Mouse (Mus musculus) layer of hippocampus, adult 11-12 months (tissue): ENCODE data around the gene Cfap97.
A peak's percentile ranks its signal among the peaks of the same experiment; 100 is the strongest.

Source experiments
- DNase-seq: peaks from one replicate; pipeline ENCODE4 v3.0.0; 2022; ENCODE audit warnings: low spot score

Gene Cfap97

DNA sequence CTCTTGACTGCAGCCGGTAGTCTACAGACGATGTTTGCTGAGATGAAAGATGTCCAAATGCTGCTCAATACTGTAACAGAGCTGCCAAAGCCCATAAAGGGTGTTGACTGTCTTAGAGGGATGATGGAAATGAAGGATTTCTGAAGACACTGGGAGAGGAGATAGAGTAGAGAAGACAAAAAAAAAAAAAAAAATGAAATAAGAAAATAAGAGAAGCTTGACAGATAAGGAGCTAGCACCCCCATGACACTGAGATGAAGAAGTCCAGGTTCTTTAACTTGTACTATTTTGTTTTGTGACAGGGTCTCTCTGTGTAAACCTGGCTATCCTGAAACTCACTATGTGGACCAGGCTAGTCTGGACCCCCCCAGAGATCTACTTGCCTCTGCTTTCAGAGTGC is 1.5 kb downstream of the Cfap97 start:
- no peak for DNase-seq

DNA sequence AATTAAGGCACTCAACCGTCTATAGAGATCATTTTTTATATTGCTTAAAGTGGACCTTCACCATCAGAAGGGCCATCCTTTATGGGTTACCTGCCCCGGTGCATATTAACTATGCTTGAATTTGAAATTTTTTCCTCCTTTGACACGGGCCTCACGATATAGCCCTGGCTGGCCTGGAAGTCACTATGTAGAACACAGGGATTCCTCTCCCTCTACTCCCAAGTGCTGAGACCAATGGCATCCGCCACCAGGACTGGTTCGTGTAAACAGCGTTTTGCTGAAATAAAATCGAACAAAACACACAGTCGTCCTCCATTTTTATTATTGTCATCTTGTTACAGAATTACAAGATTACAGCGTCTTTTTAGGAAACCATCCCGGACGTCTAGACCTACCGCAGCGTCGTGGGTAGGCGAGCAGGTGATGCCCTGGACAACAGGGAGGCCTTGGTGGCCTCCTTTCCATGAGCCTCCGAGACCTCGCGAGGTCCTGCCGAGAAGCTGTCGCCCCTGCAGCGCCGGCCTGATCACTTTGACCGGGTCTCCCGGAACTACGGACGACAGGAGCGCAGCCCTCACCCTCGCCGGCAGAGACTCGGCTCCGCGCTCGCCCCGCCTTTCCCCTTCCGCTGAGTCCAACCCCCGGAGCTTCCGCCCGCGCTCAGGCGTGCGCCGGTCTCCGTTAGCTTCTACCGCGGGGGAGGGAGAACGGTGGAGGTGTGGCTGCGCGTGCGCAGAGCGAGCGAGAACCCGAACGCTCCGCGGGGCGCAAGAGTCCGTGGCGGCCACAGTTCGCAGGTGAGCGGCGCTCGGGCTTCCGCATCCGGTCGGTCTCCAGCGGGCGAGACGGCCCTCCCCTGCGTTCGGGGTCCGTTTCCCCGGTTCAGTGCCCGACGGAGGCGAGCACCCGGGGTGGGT is 11.6 kb downstream of the Cfap97 start:
- peak; percentile 93 for DNase-seq

DNA sequence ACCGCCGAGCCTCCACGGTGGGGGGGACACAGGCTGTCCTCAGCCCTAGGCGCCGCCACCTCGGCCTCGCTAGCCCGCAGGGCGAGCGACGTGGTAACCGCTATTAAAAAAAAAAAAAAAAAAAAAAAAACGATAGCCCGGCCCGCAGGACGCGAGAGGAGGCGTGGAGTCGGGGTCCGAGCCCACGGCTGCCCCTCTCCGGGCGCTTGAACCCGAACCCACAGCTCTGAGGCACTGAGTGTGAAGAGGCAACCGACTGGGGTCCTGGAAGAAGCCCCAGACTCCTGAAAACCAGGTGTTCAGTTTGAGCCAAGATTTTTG is 12.3 kb downstream of the Cfap97 start:
- DNase-seq = no peak

DNA sequence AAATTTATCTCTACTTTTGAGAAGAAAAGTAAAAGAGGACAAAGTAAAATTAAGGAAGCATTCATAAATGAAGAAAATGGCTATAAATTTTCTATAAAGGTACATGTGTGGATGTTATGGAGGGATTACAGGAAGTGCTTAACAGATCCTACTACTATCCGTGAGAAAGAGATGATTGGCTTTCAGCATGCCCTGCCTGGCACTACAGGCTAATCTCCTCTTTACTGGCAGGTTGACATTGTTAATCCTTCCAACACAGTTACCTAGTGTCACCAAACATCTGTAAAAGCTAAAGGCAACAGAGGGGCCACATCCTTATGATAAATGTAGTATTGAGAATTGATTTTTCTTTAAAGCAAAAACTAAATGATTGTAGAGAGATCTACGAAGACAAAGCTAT is 22.1 kb downstream of the Cfap97 start:
- no peak for DNase-seq

DNA sequence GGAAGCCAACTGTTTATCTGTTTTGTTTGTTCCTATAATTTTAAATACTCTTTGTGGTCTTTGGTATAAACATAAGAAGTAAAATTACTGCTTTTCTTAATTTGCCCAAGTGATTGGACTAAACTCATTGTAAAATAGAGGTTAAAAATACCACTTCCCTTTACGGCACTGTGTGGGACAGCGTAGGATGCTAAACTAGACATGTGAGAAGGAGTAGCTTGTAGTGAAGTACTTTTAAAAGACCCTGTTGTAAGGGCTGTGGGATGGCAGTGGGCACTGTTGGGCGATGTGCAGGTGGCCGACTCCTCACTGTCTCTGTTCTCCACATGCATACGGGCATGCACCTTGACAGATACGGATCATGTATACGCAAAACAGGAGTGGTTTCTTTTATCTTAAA is 28.6 kb downstream of the Cfap97 start:
- no peak for DNase-seq

DNA sequence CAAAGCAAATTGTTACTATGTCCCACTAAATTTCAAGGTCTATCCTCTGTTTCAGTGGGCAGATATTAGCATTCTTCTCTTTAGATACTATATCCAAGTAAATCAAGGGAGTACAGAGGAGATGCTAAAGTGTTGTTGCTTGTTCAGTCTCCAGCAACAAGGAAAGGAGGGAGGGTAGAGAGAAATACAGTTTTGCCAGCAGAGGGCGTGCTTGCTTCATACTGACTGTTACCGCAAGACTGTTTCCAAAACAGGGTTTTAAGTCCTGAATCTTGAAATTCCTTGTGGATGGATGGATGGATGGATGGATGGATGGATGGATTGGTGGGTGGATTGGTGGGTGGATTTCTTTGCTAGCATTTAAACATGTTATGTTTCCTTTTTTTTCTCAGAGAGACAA is 33.8 kb downstream of the Cfap97 start:
- peak; percentile 69 for DNase-seq

DNA sequence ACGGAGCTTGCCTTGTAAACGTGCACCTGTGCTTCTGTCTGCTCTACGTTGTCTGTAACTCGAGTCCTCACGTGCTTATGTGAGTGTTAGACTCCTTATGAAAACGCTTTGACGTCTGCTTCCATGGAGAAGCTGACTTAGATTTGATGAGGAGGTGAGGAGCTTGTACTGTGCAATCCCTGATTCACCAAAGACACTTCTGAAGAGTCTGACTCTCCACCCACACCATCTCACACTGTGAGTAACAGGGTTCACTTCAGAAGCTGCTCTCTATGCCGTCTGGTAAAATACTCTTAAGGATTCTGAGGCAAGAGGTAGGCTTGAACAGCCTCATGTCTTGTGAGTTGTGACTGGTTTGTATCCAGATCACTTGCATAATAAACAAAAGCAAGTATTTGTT is 41.5 kb downstream of the Cfap97 start:
- DNase-seq = no peak

DNA sequence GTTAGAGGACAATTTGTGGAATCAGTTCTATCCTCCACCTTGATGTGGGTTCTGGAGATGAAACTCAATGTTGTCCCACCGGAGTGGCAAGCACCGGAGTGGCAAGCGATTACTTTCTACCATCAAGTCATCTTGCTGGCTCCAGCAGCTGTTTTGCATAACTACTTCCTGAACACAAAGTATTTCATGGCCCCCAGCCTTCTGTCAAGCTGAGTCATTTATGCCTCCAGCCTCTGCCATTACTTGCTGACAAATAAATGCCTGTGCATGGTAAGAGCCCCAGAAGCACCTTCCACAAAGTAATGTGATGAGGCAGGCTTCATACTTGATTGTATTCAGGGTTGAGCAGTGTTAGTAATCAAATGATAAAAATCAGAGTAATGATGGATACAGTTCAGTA is 45.3 kb downstream of the Cfap97 start:
- no peak for DNase-seq

DNA sequence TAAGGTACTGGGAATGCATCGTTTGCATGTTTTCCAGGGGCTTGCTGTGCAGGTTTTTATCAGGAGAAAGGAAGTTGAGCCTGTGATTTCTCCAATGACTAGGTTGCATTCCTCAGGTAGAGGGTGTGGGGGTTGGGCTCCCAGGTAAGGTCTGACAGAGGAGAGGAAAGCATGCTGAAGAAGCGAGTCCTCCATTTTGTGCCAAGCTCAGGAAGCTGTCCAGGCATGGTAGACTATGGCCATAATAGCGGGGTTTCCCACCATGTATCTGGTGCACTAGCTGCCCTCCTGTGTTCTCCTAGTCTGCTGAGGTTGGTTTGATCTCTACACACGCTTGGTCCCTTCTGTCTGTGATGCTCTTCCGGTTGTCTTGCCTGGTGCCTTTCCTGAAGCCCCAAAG is 46.1 kb downstream of the Cfap97 start:
- no peak for DNase-seq

DNA sequence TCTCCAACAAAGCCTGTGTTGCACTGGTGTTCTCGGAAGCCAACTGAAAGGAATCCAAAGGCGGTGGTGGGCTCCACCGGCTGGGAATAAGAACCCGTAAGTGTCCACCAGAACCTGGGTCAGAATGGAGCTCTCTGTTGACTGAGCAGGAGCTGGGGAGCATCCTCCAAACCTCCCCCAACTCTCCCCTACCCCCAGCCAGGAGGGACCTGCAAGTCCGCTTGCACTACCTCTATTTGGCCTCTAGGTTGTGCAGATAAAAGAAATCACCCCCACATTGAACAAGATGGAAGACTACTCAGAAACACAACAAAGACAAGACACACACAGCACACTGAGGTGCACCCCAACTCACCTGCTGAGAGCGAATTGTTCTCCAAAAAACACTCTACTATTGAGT is 50.8 kb downstream of the Cfap97 start:
- no peak for DNase-seq

DNA sequence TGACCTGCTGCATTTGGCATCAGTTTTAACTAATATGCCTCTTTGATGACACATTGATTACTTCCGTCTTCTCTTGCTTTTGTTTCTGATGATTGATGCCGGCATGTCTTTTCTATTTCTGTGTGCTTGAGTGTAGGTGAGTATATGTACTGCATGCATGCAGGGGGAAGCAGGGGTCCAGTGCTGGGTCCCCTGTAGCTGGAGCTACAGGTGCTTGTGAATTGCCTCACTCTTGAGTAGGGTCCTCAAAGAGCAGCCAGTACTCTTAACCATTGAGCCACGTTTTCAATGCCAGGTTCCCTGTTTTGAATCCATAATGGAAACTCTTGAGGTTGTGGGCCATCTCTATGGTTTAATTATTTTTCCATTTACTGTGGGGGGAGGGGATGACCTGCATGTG is 52.7 kb downstream of the Cfap97 start:
- DNase-seq = no peak

DNA sequence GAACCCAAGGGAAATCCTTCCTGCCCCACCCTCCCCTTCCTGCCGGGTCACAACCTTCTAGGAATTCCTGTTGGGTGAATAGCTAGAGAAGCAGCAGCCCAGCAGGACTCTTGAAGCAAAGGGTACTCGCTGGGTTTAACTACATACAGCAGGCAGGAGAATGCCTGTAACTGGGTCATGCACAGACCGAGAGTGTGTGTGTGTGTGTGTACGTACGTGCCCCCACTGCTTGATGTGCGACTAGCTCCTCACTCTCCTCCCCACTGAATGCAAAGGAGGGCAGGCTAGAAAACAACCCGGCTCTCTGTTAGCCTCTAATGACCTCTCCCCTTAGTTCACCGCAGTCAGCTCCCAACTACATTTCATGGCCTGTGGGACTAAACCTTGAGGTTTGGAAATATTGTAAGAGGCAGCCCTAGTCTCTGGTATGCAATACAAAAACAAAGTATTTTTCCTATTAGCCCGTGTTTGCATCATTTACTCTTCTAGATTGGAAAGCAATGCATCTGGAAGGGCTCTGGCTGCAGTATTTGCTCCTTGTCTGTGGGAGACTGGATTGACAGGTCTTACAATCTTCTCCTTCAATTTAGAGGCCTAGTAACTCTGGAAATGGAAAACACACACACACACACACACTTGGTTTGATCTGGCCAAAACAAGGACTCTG is 53.5 kb downstream of the Cfap97 start:
- DNase-seq = no peak

DNA sequence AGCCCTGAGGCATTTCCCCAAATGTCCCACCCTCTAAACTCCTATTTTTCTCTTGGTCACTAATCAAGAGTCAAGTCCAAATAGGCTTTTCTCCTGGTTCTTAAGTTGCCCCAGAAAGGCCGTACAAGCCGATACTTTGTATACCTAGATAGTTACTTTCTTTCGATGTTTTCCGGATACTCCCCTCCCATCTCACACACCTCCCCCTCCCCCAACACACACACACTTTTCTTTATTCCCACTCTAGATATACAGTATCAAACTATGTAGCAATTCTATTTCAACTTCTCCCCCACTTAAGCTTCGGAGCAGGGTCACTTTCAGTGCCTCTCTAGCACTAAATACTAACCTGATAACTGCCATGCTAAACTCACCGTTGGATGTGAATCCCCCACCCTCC is 54.5 kb downstream of the Cfap97 start:
- no peak for DNase-seq

DNA sequence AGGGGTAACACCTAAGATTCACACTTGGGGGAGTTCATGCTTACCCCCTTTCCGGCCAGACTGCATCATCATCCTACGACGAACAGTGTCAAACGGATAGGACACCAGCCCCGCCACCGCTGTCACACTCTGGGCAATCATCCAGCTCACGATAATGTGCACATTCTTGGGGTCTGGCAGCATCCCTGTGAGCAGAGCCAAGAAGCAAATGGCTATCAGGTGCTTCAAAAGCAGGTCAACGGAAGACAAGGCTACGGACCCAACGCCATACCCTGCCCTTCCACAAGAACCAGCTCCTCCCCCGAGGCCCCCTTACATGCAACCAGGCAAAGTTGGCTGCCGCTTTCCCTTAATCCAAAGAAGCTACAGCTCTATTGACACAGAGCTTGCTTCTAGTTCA is 56.8 kb downstream of the Cfap97 start:
- DNase-seq = peak; percentile 51

DNA sequence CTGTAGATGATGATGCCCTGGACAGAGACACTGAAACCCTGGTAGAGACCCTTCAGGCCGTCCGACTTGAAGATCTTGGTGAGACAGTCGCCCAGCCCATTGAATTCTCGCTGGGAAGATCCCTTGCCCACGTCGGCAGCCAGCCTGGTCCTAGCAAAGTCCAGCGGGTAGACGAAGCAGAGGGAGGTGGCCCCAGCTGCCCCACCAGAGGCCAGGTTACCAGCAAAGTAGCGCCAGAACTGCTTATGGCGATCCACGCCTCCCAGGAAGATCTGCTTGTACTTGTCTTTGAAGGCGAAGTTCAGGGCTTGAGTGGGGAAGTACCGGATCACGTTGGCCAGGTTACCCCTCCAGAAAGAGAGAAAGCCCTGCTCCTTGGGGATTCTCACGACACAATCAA is 57.5 kb downstream of the Cfap97 start:
- DNase-seq = no peak

DNA sequence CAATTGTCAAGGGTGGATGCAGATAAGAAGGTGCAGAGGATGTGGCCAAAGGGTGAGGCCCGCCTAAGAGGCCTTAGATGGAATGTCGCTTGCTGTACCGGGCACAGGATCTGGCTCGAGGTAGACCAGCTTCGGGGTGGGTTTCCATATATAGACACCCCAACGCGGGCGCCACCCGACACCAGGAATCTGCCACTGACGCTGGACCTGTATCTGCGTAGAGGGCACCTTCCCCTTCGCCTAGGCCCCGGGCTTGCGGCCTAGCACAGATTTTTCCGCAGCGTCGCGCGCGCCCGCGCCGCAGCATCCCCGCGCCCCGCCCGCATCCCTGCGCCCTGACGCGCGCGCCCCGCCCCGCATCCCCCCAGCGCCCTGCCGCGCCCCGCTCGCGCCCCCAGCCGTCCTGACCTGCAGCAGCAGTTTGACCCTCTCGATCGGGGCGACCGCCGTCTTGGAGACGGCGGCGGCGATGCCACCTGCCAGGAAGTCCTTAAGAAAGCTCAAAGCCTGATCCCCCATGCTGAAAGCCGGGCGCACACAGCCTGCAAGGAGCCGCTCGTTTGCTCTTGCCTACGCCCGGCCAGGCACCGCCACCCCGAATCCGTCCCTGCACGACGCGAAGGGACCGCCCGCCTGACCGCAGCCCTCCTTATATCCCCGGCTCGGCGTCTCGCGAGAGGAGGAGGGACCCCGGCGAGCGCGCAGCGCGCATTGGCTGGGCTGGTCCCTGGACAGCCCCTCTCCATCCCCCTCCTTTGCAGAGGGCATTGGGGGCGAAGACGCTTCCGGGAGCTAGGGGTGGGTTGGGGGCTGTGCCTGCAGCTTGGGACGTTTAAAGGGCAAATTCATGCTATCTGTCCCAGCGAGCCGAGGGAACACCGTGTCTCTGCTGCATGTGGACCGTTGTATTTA is 59.1 kb downstream of the Cfap97 start, which contains the start of gene Slc25a4:
Slc25a4 (minus strand) TSS at position 881 of the 912 bp plus-strand sequence.
- DNase-seq = peak; percentile 97

DNA sequence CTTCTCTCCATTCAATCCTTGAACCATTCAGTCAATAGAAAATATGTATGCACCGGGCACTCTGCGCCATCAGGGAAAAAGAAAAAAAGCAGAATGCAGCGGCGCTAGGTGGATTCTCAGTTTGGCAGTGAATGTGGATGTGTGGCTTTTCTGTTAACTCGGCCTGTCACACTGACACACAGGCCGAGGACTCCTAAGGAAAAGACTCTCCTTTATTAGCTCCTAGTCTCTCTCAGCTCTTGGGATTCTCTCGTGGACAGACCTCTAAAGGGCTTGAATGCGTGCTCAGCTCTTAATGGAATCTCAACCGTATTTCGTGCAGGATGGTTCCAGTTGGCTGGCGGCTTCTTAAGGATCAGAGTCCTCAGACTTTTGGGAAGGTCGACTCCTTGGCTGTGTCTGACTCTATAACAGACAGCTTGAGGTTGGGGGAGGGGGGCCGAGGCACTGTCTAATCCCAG is 60.1 kb downstream of the Cfap97 start:
- no peak for DNase-seq

DNA sequence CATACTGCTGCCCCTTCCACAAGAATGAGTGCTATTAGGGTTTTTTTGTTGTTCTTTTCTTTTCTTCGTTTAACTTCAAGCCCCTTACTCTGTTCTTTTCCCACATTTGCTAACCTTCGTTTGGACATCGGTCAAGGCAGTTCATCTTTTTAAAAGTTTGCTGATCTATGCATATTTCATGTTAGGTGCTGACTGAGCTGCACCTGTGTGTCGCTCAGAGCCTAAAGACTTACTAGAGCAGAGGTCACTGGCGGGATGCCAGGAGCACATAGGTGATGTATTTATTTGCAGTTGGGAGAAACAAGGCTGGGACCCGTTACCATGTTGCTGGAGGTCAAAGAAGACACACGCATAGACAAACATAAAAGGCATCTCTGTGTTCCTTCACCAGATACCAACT is 60.6 kb downstream of the Cfap97 start:
- DNase-seq = no peak

DNA sequence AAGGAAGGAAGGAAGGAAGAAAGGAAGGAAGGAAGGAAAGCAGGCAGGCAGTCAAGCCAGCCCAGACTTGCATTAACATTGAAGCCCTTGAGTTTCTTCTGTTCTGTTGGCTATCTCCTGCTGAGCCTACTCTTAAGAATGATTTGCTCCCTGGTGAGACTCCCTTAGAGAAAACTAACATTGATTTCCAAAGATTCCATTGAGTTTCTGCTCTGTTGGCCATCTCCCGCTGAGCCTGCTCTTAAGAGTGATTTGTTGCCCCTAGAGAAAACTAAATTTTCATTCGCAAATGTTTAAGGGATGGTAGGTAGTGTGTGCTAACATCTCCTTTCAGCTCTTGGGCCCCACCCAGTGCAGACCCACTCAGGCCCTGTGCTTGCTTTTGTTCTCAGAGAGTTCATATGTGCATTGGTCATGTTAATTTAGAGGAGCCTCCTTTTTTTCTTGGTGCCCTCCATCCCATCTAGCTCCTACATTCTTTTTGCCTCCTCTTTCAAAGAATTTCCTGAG is 62.5 kb downstream of the Cfap97 start:
- no peak for DNase-seq

DNA sequence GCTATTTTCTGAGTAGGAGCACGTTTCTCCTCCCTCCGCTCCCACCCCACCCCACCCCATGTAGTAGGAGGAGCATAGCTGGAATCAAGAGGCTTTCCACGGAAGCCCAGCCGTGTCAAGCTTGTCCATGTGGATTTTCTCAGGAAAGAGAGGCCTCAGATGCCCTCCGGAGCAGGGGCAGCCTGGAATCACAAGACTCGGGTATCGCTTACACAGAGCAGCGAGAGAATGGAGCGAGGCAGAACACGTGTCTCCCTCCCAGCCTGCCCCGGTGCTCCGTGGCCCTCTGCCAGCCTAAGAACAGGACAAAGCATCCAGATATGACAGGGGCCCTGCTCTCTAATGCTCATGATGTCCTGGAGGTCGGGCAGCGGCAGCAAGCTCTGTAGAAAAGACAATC is 65.3 kb downstream of the Cfap97 start:
- peak; percentile 58 for DNase-seq

DNA sequence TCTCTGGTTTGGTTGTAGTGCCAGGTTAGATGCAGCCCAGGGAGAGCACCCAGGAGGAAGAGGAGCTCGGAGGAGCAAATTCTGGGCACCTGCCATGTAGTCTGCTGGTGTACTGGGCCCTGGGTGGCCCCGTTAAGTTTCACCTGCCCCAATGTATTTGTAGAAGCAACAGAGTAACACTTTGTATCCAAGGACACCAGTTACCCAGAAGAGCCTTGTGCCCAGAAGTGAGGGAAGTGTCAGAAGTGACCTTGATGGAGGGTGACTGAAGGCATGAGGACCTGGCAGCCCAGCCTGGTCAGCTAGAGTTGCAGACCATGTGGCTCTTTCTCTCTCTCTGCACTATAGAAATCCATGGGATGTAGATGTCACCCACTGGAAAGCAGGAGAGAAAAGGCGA is 69.0 kb downstream of the Cfap97 start:
- DNase-seq = no peak

DNA sequence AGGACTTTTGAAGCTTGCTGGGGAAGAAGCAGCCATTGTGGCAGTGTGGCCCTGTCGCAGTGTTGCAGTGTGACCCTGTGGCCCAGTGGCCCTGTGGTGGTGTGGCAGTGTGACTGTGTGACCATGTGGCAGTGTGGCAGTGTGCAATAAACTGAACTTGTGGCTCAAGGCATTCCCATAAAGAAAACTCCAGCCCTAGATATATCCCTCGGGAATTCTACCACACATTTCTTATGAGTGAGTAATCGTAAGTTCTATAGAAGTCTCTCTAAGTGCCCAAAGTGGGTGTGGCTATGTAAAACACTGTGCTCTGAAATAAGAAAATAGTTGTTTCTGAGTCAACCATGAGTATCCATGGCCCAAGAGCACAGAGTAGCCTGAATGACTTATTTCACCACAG is 73.9 kb downstream of the Cfap97 start:
- DNase-seq = no peak
